Mouse (Mus musculus): Measurements from ENCODE around the gene B430306N03Rik. TPM values are rescaled to one million over a fixed set of nuclear protein-coding genes. Genes with fewer than 3 reads are reported as not detected.

Gene B430306N03Rik
- polyA plus RNA-seq, 1 experiment from 2014 or later = 0.22 TPM

DNA sequence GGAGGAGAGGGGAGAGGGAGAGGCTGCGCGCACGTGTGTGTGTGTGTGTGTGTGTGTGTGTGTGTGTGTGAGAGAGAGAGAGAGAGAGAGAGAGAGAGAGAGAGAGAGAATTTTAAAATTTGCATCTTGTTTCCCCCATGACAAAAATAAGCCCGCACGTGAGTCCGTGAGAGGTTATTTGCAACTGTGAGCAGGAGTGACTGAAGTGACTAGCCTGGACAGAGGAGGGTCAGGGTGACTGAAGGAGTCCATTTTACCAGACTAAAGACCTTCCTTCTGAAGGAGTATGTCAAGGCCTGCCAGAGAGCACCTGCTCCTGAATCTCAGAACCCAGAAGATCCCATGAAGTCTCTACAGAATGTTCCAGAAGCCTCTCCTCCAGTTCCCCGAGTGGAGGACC, 16.2 kb upstream of the B430306N03Rik start:
- no peak overlapping the region for H3K9ac ChIP-seq (ENCODE audit: low read depth, low read length)
- no peaks in the 10 kb centered on the region for H3K27me3 ChIP-seq (replicated peaks; ENCODE audit: control insufficient read depth, insufficient read depth, low read length)
- WGBS = 53% methylated on average over 7 of the region's 7 CpGs
- ATAC-seq = no peak
- H3K4me2 ChIP-seq (replicated peaks; ENCODE audit: low read depth) = no peak overlapping the region
- no peaks in the 10 kb centered on the region for H3K9me3 ChIP-seq (ENCODE audit: control insufficient read depth)
- no peaks in the 10 kb centered on the region for H3K4me1 ChIP-seq (replicated peaks; ENCODE audit: control insufficient read depth, insufficient read depth, low read length)
- H3K36me3 ChIP-seq (ENCODE audit: control insufficient read depth, insufficient read depth) = no peaks in the 10 kb centered on the region
- H3K4me3 ChIP-seq (ENCODE audit: low read depth, low read length) = no peak overlapping the region
- TF ChIP-seq CTCF (IDR thresholded peaks at IDR 0.05; ENCODE audit: low read depth) = no peak
- H3K27ac ChIP-seq (ENCODE audit: low read depth, low read length) = no peak overlapping the region

DNA sequence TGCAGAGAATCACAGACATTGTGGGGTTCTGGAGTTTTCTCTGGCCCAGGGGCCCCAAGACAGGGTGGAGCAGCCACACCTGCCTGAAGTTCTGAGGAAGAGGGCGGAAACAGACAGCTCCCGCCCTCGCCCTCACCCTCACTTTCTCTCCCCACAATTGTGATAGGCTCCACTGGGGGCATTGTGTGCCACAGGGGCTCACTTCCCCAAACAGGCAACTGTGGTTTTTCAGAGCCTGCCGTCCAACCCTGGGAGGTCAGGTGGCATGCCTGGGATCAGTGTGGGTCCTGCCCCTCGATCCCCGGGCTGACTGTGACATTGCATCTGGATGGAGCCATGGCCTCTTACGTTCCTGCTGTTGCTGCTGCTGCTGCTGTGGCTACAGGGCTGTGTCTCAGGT, 15.7 kb upstream of the B430306N03Rik start:
- peak; percentile 36; the same call in 1 of the 2 replicates for ATAC-seq
- 36% methylated on average over 7 of the region's 7 CpGs for WGBS
- no peak overlapping the region for H3K9ac ChIP-seq (ENCODE audit: low read depth, low read length)
- no peaks in the 10 kb centered on the region for H3K9me3 ChIP-seq (ENCODE audit: control insufficient read depth)
- no peaks in the 10 kb centered on the region for H3K36me3 ChIP-seq (ENCODE audit: control insufficient read depth, insufficient read depth)
- H3K4me3 ChIP-seq (ENCODE audit: low read depth, low read length) = no peak overlapping the region
- no peak overlapping the region for H3K27ac ChIP-seq (ENCODE audit: low read depth, low read length)
- 0 out of 2 replicates have a peak overlapping the region, but pooled peaks have one; percentile 17 for H3K4me2 ChIP-seq (replicated peaks; ENCODE audit: low read depth)
- no peaks in the 10 kb centered on the region for H3K27me3 ChIP-seq (replicated peaks; ENCODE audit: control insufficient read depth, insufficient read depth, low read length)
- no peaks in the 10 kb centered on the region for H3K4me1 ChIP-seq (replicated peaks; ENCODE audit: control insufficient read depth, insufficient read depth, low read length)
- no peak for TF ChIP-seq CTCF (IDR thresholded peaks at IDR 0.05; ENCODE audit: low read depth)

DNA sequence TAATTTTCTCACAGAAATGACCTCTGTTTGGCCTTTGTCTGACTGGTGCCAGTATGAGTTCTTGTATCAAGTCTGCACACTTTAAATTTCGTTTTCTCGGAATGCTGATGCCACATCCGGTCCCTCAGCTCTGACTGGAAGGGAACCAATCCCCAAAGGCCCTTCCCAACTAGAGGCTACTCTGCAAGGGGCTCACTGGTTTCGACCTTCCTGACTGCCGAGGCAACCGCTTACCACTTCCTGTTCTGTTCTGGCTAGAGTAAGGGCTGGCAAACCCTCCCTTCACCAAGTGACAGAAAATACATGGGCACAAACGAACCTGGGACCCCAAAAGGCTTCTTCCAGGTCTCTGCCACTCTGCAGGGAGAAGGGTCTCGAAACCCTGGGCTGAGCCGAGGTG, 15.1 kb upstream of the B430306N03Rik start:
- Histone ChIP-seq H3K4me1 (replicated peaks; ENCODE audit: control insufficient read depth, insufficient read depth, low read length) (no peaks in the 10 kb centered on the region), H3K36me3 (ENCODE audit: control insufficient read depth, insufficient read depth) (no peaks in the 10 kb centered on the region), H3K4me2 (replicated peaks; ENCODE audit: low read depth) (no peak overlapping the region), H3K27ac (ENCODE audit: low read depth, low read length) (no peak overlapping the region), H3K27me3 (replicated peaks; ENCODE audit: control insufficient read depth, insufficient read depth, low read length) (no peaks in the 10 kb centered on the region), H3K9ac (ENCODE audit: low read depth, low read length) (no peak overlapping the region), H3K9me3 (ENCODE audit: control insufficient read depth) (no peaks in the 10 kb centered on the region), H3K4me3 (ENCODE audit: low read depth, low read length) (no peak overlapping the region)
- ATAC-seq = no peak
- 76% methylated on average over 9 of the region's 9 CpGs for WGBS
- no peak for TF ChIP-seq CTCF (IDR thresholded peaks at IDR 0.05; ENCODE audit: low read depth)

DNA sequence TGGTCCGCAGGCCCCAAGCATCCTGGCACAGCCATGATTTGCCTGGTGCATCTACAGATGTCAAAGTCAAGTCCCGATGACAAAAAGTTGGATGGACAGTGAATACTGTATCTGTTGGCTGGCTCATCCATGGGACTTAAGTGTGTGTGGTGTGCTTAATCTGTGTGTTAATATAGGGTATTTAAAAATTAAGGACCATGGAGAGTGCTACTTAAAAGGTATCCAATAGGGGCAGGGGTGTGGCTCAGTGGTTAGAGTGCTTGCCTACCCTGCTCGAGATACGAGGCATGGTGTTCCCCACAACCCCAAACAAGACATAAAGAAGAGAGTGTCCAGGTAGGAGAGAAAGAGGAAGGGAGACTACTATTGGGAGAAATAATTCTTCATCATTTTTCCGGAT, 14.1 kb upstream of the B430306N03Rik start:
- H3K36me3 ChIP-seq (ENCODE audit: control insufficient read depth, insufficient read depth) = no peaks in the 10 kb centered on the region
- no peak overlapping the region for H3K27ac ChIP-seq (ENCODE audit: low read depth, low read length)
- H3K4me1 ChIP-seq (replicated peaks; ENCODE audit: control insufficient read depth, insufficient read depth, low read length) = no peaks in the 10 kb centered on the region
- no peak overlapping the region for H3K4me3 ChIP-seq (ENCODE audit: low read depth, low read length)
- TF ChIP-seq CTCF (IDR thresholded peaks at IDR 0.05; ENCODE audit: low read depth) = no peak
- no peak overlapping the region for H3K9ac ChIP-seq (ENCODE audit: low read depth, low read length)
- ATAC-seq = no peak
- 96% methylated on average over 5 of the region's 5 CpGs for WGBS
- no peak overlapping the region for H3K4me2 ChIP-seq (replicated peaks; ENCODE audit: low read depth)
- H3K27me3 ChIP-seq (replicated peaks; ENCODE audit: control insufficient read depth, insufficient read depth, low read length) = no peaks in the 10 kb centered on the region
- H3K9me3 ChIP-seq (ENCODE audit: control insufficient read depth) = no peaks in the 10 kb centered on the region

DNA sequence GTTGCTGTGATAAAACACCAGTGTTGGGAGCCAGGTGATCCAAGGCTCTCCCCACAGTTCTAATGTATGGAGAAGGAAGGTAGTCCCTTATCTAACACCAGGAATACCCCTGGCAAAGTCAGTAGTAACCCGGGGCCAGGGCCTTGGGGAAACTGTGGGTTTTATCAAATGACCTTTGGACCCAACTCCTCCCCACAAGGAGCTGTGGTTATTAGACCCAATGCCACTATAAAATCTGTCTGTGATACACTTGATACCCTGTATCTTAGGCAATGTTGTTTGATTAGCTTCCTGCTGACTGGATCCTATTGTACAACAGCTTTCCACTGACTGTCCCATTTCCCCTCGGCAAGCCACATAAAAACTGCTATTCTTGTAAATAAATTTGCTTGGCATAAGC, 3.8 kb upstream of the B430306N03Rik start:
- peak; percentile 69 for ATAC-seq
- Histone ChIP-seq H3K27ac (ENCODE audit: low read depth, low read length) (no peak overlapping the region), H3K4me2 (replicated peaks; ENCODE audit: low read depth) (no peak overlapping the region)

DNA sequence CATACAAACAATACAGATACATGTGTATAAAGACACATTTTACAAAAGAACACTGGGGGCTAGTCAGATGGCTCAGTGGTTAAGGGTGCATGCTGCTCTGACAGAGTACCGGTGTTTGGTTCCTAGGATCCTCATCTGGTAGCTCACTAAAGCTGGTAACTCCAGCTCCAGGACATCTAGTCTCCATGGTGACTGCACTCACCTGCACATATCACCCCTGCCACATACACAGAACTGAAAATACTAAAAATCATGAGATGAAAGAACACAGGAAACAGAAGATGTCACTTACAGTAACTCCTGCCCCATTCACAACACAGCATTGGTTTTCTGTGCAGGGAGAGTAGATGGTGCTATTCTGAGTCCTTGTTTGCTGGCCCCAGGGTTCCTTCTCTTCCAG, 2.7 kb downstream of the B430306N03Rik start:
- Histone ChIP-seq H3K27me3 (replicated peaks; ENCODE audit: control insufficient read depth, insufficient read depth, low read length) (no peaks in the 10 kb centered on the region), H3K4me2 (replicated peaks; ENCODE audit: low read depth) (no peak overlapping the region), H3K4me1 (replicated peaks; ENCODE audit: control insufficient read depth, insufficient read depth, low read length) (no peaks in the 10 kb centered on the region), H3K9ac (ENCODE audit: low read depth, low read length) (no peak overlapping the region), H3K36me3 (ENCODE audit: control insufficient read depth, insufficient read depth) (no peaks in the 10 kb centered on the region), H3K9me3 (ENCODE audit: control insufficient read depth) (no peaks in the 10 kb centered on the region), H3K27ac (ENCODE audit: low read depth, low read length) (no peak overlapping the region), H3K4me3 (ENCODE audit: low read depth, low read length) (no peak overlapping the region)
- no peak for ATAC-seq
- 94% methylated on average over 1 of the region's 1 CpGs for WGBS
- TF ChIP-seq CTCF (IDR thresholded peaks at IDR 0.05; ENCODE audit: low read depth) = no peak

More for the DNA sequence above, 3.8 kb upstream of the B430306N03Rik start:
- Histone ChIP-seq H3K36me3 (ENCODE audit: control insufficient read depth, insufficient read depth) (no peaks in the 10 kb centered on the region), H3K9me3 (ENCODE audit: control insufficient read depth) (no peaks in the 10 kb centered on the region), H3K9ac (ENCODE audit: low read depth, low read length) (no peak overlapping the region), H3K4me3 (ENCODE audit: low read depth, low read length) (no peak overlapping the region), H3K4me1 (replicated peaks; ENCODE audit: control insufficient read depth, insufficient read depth, low read length) (0 out of 2 replicates have a peak, but pooled peaks cover 3% of the 10 kb centered on the region), H3K27me3 (replicated peaks; ENCODE audit: control insufficient read depth, insufficient read depth, low read length) (no peaks in the 10 kb centered on the region)
- 31% methylated on average over 2 of the region's 2 CpGs for WGBS
- TF ChIP-seq CTCF (IDR thresholded peaks at IDR 0.05; ENCODE audit: low read depth) = no peak

DNA sequence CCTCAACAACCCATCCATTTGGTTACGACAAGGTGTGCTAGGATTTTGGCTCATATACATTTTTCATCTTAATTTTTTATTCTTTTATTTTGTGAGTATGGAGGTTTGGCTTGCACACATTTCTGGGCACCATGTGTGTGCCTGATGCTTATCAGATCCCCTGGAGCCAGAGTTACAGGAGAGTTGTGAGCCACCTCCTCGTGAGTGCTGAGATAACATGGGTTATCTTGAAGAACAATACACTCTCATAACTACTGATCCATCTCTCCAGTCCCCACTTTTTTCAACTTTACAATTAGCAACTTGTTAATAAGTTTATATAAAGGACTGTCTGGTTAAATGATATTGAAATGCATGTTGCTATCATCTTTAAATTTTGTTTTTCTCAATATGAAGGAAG, 5.3 kb downstream of the B430306N03Rik start:
- WGBS = 65% methylated on average over 2 of the region's 2 CpGs
- H3K4me2 ChIP-seq (replicated peaks; ENCODE audit: low read depth) = no peak overlapping the region
- TF ChIP-seq CTCF (IDR thresholded peaks at IDR 0.05; ENCODE audit: low read depth) = no peak

More for the DNA sequence above, 5.3 kb downstream of the B430306N03Rik start:
- no peaks in the 10 kb centered on the region for H3K27me3 ChIP-seq (replicated peaks; ENCODE audit: control insufficient read depth, insufficient read depth, low read length)
- no peak overlapping the region for H3K9ac ChIP-seq (ENCODE audit: low read depth, low read length)
- no peak for ATAC-seq
- H3K4me3 ChIP-seq (ENCODE audit: low read depth, low read length) = no peak overlapping the region
- no peaks in the 10 kb centered on the region for H3K36me3 ChIP-seq (ENCODE audit: control insufficient read depth, insufficient read depth)
- no peaks in the 10 kb centered on the region for H3K4me1 ChIP-seq (replicated peaks; ENCODE audit: control insufficient read depth, insufficient read depth, low read length)
- no peaks in the 10 kb centered on the region for H3K9me3 ChIP-seq (ENCODE audit: control insufficient read depth)
- H3K27ac ChIP-seq (ENCODE audit: low read depth, low read length) = no peak overlapping the region

Measured in intestine, postnatal 0 days (tissue).